Mouse (Mus musculus) ES-E14 (cell line): ENCODE data around the gene Psen1. TPM values are rescaled to one million over a fixed set of nuclear protein-coding genes. Genes with fewer than 3 reads are reported as not detected.

Source experiments
- DNase-seq: peaks from one replicate; pipeline ENCODE4 v3.0.0-alpha.2; 2013; ENCODE audit warnings: low read depth, low spot score
- H3K27ac ChIP-seq: 2 replicates; pipeline ENCODE4 v1.5.1; 2012; ENCODE audit warnings: low read depth, mild to moderate bottlenecking, low read length, moderate library complexity, mixed read lengths; ENCODE audit not compliant: poor library complexity, insufficient read depth, severe bottlenecking
- H3K36me3 ChIP-seq: 2 replicates; pipeline ENCODE4 v1.6.1; 2012; ENCODE audit warnings: mild to moderate bottlenecking, low read length, moderate library complexity, mixed read lengths; ENCODE audit not compliant: control insufficient read depth, poor library complexity, insufficient read depth, severe bottlenecking
- H3K4me1 ChIP-seq, 2 experiments: fragments of 150-350 bp in 1 of 2; sonication (generic) in 1 of 2; 2 replicates each; pipeline ENCODE4 v1.6.1; 2012; ENCODE audit warnings: low read length in 2 of 2, mild to moderate bottlenecking in 1 of 2, mixed read lengths in 1 of 2; ENCODE audit not compliant: control insufficient read depth in 2 of 2, insufficient read depth in 2 of 2, poor library complexity in 1 of 2
- H3K4me3 ChIP-seq, 2 experiments: fragments of 150-350 bp in 1 of 2; sonication (generic) in 1 of 2; 2 replicates each; pipeline ENCODE4 v1.5.1; 2012; ENCODE audit warnings: low read length in 2 of 2, low read depth in 1 of 2, mild to moderate bottlenecking in 1 of 2, mixed read lengths in 1 of 2; ENCODE audit not compliant: insufficient read depth in 1 of 2, poor library complexity in 1 of 2, severe bottlenecking in 1 of 2
- H3K9ac ChIP-seq: 2 replicates; pipeline ENCODE4 v1.6.1; 2012; ENCODE audit warnings: low read depth, mild to moderate bottlenecking, low read length, mixed read lengths; ENCODE audit not compliant: poor library complexity, insufficient read depth, severe bottlenecking
- H3K9me3 ChIP-seq: fragments of 150-350 bp; sonication (generic); 2 replicates; pipeline ENCODE4 v1.6.1; 2012; ENCODE audit warnings: low read depth, mild to moderate bottlenecking, low read length; ENCODE audit not compliant: control insufficient read depth, insufficient read depth
- CHD2 ChIP-seq: IDR thresholded peaks from 2 replicates; pipeline ENCODE4 v1.6.1; 2014; ENCODE audit warnings: mild to moderate bottlenecking, low read depth, low read length, inconsistent platforms
- HCFC1 ChIP-seq: IDR thresholded peaks from 2 replicates; pipeline ENCODE4 v1.6.1; 2012; ENCODE audit warnings: low read length, inconsistent platforms, borderline replicate concordance; ENCODE audit not compliant: insufficient read depth
- MAFK ChIP-seq: IDR thresholded peaks from 2 replicates; pipeline ENCODE4 v1.6.1; 2014; ENCODE audit warnings: mild to moderate bottlenecking, low read depth, low read length, inconsistent platforms; ENCODE audit not compliant: insufficient read depth
- ZC3H11A ChIP-seq: IDR thresholded peaks from 2 replicates; pipeline ENCODE4 v1.6.1; 2012; ENCODE audit warnings: low read depth, mild to moderate bottlenecking, inconsistent platforms, low read length, borderline replicate concordance
- ZNF384 ChIP-seq: IDR thresholded peaks from 2 replicates; pipeline ENCODE4 v1.6.1; 2012; ENCODE audit warnings: low read depth, low read length, inconsistent platforms
- in situ Hi-C, 2 experiments: fragments of 600-800 bp; cut with MboI; formaldehyde crosslinking; loops; one replicate each; pipeline ENCODE4 v1.15.1; 2025; ENCODE audit warnings: low sequenced_read_pairs in 2 of 2, inconsistent platforms in 1 of 2; ENCODE audit not compliant: unreplicated experiment in 2 of 2
- total RNA-seq: library from RNA; depleted of rRNA; stranded (reverse); fragments of 300-350 nt; gene quantifications from 2 replicates; pipeline ENCODE4 v1.2.3, GENCODE M21; 2012

Gene Psen1
- total RNA-seq, 1 experiment, result 74.2 TPM

DNA sequence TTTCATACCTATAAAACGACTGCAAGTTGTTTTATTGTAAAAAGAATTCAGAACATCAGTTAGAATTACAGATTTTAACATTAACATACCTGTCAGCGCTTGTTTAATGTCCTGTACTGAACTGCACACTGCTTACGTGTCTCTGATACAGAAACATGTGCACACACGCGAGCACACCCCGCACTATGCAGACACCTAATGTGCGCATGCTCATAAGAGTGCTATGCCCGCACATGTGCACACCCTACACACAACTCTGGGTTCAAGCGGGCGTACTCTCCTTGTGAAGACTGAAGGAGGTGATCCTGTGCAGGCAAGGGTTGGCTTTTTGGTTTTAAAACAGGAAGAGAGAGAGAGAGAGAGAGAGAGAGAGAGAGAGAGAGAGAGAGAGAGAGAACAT lies 76.6 kb downstream of the Psen1 start:
- no peak overlapping the region for H3K4me3 ChIP-seq
- in situ Hi-C loops, result no loop called here
- H3K9ac ChIP-seq, result no peak overlapping the region
- TF ChIP-seq HCFC1 (no peak), CHD2 (no peak), MAFK (no peak), ZC3H11A (no peak), ZNF384 (no peak)
- H3K36me3 ChIP-seq, result no peaks in the 10 kb centered on the region
- H3K9me3 ChIP-seq, result no peaks in the 10 kb centered on the region
- no peaks in the 10 kb centered on the region; a peak in 1 of 4 replicates for H3K4me1 ChIP-seq
- no peak for DNase-seq
- H3K27ac ChIP-seq, result no peak overlapping the region

DNA sequence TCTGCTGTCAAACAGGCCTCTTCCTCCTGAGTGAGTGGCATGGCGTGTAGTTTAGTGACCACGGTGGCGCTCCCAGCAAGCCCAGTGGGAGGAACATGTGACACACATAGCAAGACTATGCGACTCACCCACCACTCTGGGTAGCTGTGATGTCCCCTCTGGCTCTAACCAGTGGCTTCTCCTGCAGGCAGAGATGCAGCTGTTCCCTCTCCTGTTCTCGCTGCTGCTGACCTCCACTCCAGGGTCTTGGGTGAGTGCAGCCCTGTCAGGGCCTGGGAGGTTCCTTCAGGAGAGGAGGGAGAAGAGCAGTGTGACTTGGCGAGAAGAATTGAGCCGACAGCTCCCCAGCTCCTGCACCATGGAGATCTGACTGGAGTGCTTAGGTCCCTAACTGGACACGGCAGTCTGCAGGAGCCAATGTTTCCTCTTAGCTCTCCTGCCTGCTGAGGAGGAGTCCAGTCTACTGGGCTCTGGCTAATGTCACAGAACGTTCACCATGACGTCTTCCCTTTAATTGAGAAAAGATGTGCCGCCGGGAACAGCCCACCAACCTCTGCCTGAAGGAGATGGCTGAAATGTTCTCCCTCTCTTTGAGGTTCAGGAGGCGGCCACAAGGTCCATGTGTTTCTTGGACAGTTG lies 78.1 kb downstream of the Psen1 start:
- no peak for DNase-seq
- in situ Hi-C loops, result no loop called here
- Histone ChIP-seq H3K27ac (no peak overlapping the region), H3K36me3 (no peaks in the 10 kb centered on the region), H3K9ac (no peak overlapping the region), H3K9me3 (no peaks in the 10 kb centered on the region), H3K4me3 (no peak overlapping the region), H3K4me1 (no peaks in the 10 kb centered on the region; a peak in 1 of 4 replicates)
- TF ChIP-seq CHD2 (no peak), HCFC1 (no peak), ZNF384 (no peak), MAFK (no peak), ZC3H11A (no peak)

DNA sequence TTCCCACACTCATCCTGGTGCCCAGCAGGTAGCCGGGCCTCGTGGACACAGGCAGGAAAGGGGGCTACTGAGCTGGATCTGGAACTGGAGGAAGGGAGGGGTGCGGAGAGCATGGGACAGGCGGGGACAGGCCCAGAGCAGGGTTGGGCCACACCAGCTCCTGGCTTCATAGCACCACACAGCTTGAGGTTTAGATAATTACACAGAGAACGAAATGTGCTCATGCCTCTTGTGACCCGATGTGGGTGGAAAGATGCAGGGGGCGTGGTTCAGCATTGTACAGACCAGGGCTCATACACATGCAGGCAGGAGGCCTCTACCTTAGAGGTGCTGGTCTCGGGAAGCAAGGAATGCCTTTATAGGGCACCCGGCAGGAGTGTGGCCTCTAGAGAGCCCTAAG lies 79.9 kb downstream of the Psen1 start:
- Histone ChIP-seq H3K4me1 (peaks cover 0 to 3% of the 10 kb centered on the region in 2 experiments; a peak in 1 of 4 replicates), H3K27ac (no peak overlapping the region)

DNA sequence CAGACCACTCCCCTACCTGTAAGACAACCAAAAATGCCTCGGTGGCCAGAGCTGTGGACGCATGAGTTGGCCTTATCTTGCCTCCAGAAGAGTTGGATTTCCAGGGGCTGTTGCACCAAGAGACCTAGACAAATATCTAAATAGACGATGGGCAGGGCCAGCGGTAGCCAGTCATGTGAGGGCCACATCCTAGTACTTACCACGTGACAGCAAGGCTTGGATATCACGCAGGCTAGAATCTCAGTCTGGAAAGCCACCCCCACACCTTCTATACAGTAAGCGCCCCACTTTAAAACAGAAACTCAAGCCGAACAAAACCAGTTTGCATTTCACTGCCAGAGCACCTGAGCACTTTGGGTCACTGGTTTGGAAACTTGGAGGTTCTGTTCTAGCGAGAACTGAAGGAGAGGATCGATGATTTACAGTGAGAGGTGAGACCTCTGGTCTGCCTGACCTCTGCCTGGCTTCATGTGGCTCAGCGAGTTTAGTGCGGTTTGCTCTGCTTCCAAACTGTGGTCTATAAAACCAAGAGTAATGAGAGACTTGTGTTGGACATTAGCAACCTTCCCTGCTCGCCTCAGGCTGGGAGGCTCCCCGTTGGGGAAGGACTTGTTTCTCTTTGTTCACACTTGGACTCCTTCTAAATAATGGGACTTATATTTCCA lies 80.4 kb downstream of the Psen1 start:
- no peaks in the 10 kb centered on the region for H3K9me3 ChIP-seq
- no peak for TF ChIP-seq ZC3H11A
- TF ChIP-seq ZNF384, result no peak
- no peak for TF ChIP-seq CHD2
- no peak for TF ChIP-seq HCFC1
- TF ChIP-seq MAFK, result no peak
- no peak overlapping the region for H3K27ac ChIP-seq
- H3K9ac ChIP-seq, result no peak overlapping the region
- DNase-seq, result no peak
- in situ Hi-C loops, result no loop called here
- no peak overlapping the region for H3K4me3 ChIP-seq
- H3K4me1 ChIP-seq, result peaks cover 0 to 3% of the 10 kb centered on the region in 2 experiments; a peak in 1 of 4 replicates
- no peaks in the 10 kb centered on the region for H3K36me3 ChIP-seq

More for the DNA sequence above, 79.9 kb downstream of the Psen1 start:
- in situ Hi-C loops, result no loop called here
- no peak overlapping the region for H3K4me3 ChIP-seq
- TF ChIP-seq ZC3H11A (no peak), CHD2 (no peak), MAFK (no peak), ZNF384 (no peak), HCFC1 (no peak)
- no peak for DNase-seq
- H3K9me3 ChIP-seq, result no peaks in the 10 kb centered on the region
- no peaks in the 10 kb centered on the region for H3K36me3 ChIP-seq
- H3K9ac ChIP-seq, result no peak overlapping the region
